Mouse (Mus musculus) cerebellum, postnatal 10 days (tissue): ENCODE measurements around the gene Slc39a10.

Experiments used
- DNase-seq, 2 experiments: peaks; one replicate each; pipeline ENCODE4 v3.0.0; 2021; ENCODE audit warnings: mixed read lengths in 2 of 2

Gene Slc39a10

GRCm38 (mm10) chr1:46892752-46893151 lies at the start of gene Slc39a10:
TSS of gene Slc39a10 (minus strand) at chr1:46892852.
- no peak for DNase-seq

- no peak for DNase-seq
Measured at GRCm38 (mm10) chr1:46939295-46939694, 46.6 kb upstream of the Slc39a10 start.

DNA sequence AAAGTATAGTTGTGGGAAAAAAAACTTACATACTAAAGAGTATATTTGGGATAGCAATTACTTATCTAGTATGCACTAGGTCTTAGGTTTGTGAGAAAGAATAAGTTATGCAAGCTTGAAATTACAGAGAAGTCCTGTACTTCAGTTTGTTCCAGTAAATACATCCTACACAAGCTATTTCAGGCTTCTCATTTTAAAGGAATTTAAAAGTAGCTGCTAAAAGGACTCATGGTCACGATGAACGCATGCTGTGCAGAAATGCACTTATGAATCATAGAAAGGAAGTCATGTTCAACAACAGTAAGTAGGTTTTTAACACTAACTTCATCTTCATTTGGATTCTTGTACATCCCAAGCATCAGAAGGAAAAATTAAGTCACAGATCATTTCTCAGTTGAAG lies 45.0 kb upstream of the Slc39a10 start:
- DNase-seq = no peak

GRCm38 (mm10) chr1:46927104-46927503 lies 34.5 kb upstream of the Slc39a10 start:
- DNase-seq = no peak

GRCm38 (mm10) chr1:46926239-46926638 lies 33.6 kb upstream of the Slc39a10 start:
- no peak for DNase-seq

- DNase-seq = no peak
Measured at GRCm38 (mm10) chr1:46924992-46925391, 32.3 kb upstream of the Slc39a10 start.

- DNase-seq = no peak
Measured at GRCm38 (mm10) chr1:46922904-46923303, 30.3 kb upstream of the Slc39a10 start.

DNA sequence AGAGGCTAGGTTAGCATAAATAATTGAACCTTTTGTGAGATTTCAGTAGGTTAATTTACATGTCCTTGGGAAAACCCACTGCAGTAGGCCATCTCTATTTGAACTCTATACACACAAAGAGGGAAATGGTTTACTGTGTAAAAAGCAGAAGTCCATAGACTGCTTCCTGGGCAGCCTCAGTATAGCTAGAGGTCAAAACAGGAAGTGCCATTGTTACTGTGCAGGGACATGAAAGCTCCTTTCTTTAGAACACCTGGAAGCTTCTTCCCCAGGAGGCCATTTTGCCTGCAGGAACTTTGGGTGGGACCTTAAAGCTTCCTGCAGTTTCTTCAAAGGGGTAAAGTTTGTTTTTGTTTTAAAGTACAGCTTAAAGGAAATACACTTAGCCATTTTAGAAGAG lies 29.0 kb upstream of the Slc39a10 start:
- no peak for DNase-seq

- DNase-seq = no peak
Measured at GRCm38 (mm10) chr1:46916237-46916636, 23.6 kb upstream of the Slc39a10 start.

- no peak for DNase-seq
Measured at GRCm38 (mm10) chr1:46914349-46914748, 21.7 kb upstream of the Slc39a10 start.

- DNase-seq = no peak
Measured at GRCm38 (mm10) chr1:46912506-46913156, 20.0 kb upstream of the Slc39a10 start.

GRCm38 (mm10) chr1:46910154-46910553 lies 17.5 kb upstream of the Slc39a10 start:
- no peak for DNase-seq

DNA sequence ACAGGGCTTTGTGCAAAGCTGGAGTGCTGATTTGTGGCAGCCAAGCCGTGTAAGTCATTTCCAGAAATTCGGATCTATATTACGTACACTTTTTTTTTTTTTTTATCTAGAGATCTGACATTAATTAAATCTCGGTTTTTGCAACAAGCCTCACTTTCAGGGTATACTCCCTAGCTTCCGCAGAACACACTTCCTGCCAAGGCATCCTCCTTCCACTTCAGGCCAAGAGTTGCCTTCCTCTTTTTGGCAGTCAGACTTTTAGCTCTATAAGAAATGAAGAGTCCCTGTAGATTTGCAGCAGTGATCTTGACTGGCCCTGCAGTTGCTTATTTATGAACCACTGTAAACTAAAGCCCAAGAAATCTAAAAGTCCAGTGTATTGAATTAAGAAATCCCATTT lies 13.1 kb upstream of the Slc39a10 start:
- DNase-seq = no peak

GRCm38 (mm10) chr1:46902102-46902683 lies 9.5 kb upstream of the Slc39a10 start:
- no peak for DNase-seq

- no peak for DNase-seq
Measured at GRCm38 (mm10) chr1:46894281-46894842, 1.7 kb upstream of the Slc39a10 start.

DNA sequence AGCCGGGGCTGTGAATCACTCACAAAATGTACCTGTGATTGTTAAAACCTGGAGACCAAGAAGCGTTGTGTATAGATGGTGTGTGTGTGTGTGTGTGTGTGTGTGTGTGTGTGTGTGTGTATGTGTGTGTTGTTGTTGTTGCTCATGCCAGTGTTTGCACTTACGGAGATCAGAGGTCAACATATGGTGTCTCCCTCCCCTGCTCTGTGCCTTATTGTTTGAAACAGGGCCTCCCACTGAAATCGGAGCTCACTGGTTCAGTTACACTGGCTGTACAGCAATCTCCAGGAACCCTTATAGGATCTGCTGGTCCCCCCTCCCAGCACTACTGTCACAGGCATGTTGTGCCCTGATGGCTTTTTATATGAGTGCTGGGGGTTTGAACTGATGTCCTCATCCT lies 3.9 kb downstream of the Slc39a10 start:
- DNase-seq = no peak

GRCm38 (mm10) chr1:46888324-46888723 lies 4.3 kb downstream of the Slc39a10 start:
- DNase-seq = no peak

- no peak for DNase-seq
Measured at GRCm38 (mm10) chr1:46887908-46888307, 4.7 kb downstream of the Slc39a10 start.

GRCm38 (mm10) chr1:46886091-46886490 lies 6.6 kb downstream of the Slc39a10 start:
- DNase-seq = no peak

DNA sequence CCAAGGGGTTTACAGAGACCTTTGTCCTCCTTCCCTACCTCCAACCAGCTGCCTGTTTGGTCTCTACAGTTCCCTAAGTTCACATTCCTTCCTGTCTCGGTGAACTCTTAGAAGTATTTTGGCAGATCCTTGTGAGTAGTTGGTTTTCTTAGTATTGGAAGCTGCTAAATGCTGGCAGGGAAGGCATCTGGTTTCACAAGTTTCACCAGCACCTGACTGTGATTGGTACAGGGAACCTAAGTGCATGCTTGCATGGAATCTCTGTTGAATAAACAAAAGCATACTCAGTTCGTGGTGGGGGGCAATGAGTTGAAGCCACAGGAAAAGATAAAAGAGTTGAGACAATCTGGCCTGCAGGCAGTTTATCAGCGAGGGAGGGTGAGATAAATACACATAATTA lies 7.4 kb downstream of the Slc39a10 start:
- DNase-seq = no peak

- DNase-seq = no peak
Measured at GRCm38 (mm10) chr1:46879951-46880350, 12.7 kb downstream of the Slc39a10 start.

GRCm38 (mm10) chr1:46873770-46874169 lies 18.9 kb downstream of the Slc39a10 start:
- no peak for DNase-seq

GRCm38 (mm10) chr1:46869788-46870187 lies 22.9 kb downstream of the Slc39a10 start:
- no peak for DNase-seq

DNA sequence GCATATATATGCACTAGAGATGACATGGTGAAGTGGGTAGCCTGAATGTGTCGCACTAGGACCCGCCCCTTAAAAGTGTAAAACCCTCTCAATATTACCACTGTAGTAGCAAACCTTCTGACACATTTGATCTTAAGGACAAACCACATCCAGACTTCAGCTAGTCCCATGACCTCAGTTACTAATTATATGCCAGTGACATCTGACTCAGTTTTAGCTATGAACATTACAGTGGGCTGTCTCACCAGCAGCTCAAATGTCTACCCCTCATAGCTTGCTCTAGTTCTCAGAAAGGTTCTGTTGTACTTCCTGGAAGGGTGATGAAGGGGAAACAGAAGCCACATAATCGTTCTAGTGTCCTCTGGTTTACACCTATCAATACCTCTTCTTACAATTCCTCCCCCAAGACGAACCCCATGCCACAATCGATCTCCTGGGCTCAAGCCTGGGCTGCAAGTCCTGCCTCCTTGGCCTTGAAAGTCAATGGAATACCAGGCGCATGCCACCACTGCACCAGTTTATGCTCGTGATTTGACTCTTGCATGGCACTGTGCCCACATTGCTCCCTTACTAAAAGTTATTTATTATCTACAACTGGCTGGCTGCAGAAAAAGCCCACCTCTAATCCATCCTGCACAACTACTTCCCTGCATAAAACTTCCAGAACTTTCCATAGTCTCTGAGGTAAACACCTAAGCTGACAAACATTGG lies 28.3 kb downstream of the Slc39a10 start:
- DNase-seq = no peak
